Mouse (Mus musculus) embryonic facial prominence, embryonic 11.5 days (tissue): ENCODE measurements around the gene Cryz. TPM values are rescaled to one million over a fixed set of nuclear protein-coding genes. Genes with fewer than 3 reads are reported as not detected.
"Not testable (repeated sequence)": the region's sequence is repeated elsewhere in the genome, so short reads cannot be mapped to it uniquely, and the experiment has no call there.

Experiments used
- ATAC-seq: fragments of 200-750 bp; cut with Nextera tagmentation; replicated peaks from 2 replicates; pipeline ENCODE4 v1.8.0; 2017; ENCODE audit warnings: low read depth; ENCODE audit not compliant: insufficient number of reproducible peaks, low FRiP score, low TSS enrichment
- DNase-seq: peaks from one replicate; pipeline ENCODE4 v3.0.0-alpha.2; 2015; ENCODE audit warnings: low spot score
- H3K27ac ChIP-seq: fragments of 300-500 bp; sonication (generic); replicated peaks from 2 replicates; pipeline ENCODE4 v1.5.1; 2014; ENCODE audit warnings: mild to moderate bottlenecking, low read depth, low read length, control low read depth
- H3K27me3 ChIP-seq: fragments of 300-500 bp; sonication (generic); 2 replicates; pipeline ENCODE4 v1.6.1; 2014; ENCODE audit warnings: mild to moderate bottlenecking, low read length, moderate library complexity, mixed read lengths; ENCODE audit not compliant: control insufficient read depth, insufficient read depth
- H3K36me3 ChIP-seq: fragments of 300-500 bp; sonication (generic); replicated peaks from 2 replicates; pipeline ENCODE4 v1.6.1; 2014; ENCODE audit warnings: low read depth, mild to moderate bottlenecking, low read length, moderate library complexity, mixed read lengths; ENCODE audit not compliant: control insufficient read depth, insufficient read depth
- H3K4me1 ChIP-seq: fragments of 300-500 bp; sonication (generic); 2 replicates; pipeline ENCODE4 v1.6.1; 2014; ENCODE audit warnings: low read length, mixed read lengths; ENCODE audit not compliant: control insufficient read depth, insufficient read depth
- H3K4me2 ChIP-seq: fragments of 300-500 bp; sonication (generic); 2 replicates; pipeline ENCODE4 v1.6.1; 2014; ENCODE audit warnings: low read depth, mild to moderate bottlenecking, control low read depth, low read length, moderate library complexity
- H3K4me3 ChIP-seq: fragments of 300-500 bp; sonication (generic); 2 replicates; pipeline ENCODE4 v1.5.1; 2014; ENCODE audit warnings: low read depth, low read length, control low read depth
- H3K9ac ChIP-seq: fragments of 300-500 bp; sonication (generic); replicated peaks from 2 replicates; pipeline ENCODE4 v1.6.1; 2014; ENCODE audit warnings: mild to moderate bottlenecking, control low read depth, low read length
- H3K9me3 ChIP-seq: fragments of 300-500 bp; sonication (generic); replicated peaks from 2 replicates; pipeline ENCODE4 v1.6.1; 2016; ENCODE audit warnings: mild to moderate bottlenecking, low read length, inconsistent platforms, mixed read lengths; ENCODE audit not compliant: control insufficient read depth
- WGBS: fragments of 180-500 bp; shearing (Covaris S2); extraction: QIAGEN DNeasy Blood & Tissue Kit; methylation state at CpG from one replicate; pipeline ENCODE4 v1.1.7; 2014; 5-methylcytosine and 5-hydroxymethylcytosine counted together
- polyA plus RNA-seq: library from polyadenylated mRNA; unstranded; fragments of >200 nt; fragmentation: Nextera tagmentation; extraction: Ambion mirVana; gene quantifications from 2 replicates; pipeline ENCODE4 v1.2.1, GENCODE M21; 2014

Gene Cryz
- polyA plus RNA-seq, 1 experiment from 2014 or later: 30.5 TPM

GRCm38 (mm10) chr3:154614771-154615170 is 18.3 kb downstream of the Cryz start:
- DNase-seq: no peak
- no peak for ATAC-seq
- Histone ChIP-seq H3K9ac (no peak overlapping the region), H3K4me1 (no peaks in the 10 kb centered on the region), H3K27ac (no peak overlapping the region), H3K27me3 (no peaks in the 10 kb centered on the region), H3K4me2 (no peak overlapping the region), H3K4me3 (no peak overlapping the region), H3K9me3 (no peaks in the 10 kb centered on the region), H3K36me3 (no peaks in the 10 kb centered on the region)
- 90% methylated on average over 8 of the region's 8 CpGs for WGBS

- ATAC-seq: no peak
Measured at GRCm38 (mm10) chr3:154615304-154615703, 18.8 kb downstream of the Cryz start.

GRCm38 (mm10) chr3:154616106-154616505 is 19.6 kb downstream of the Cryz start:
- WGBS: 89% methylated on average over 4 of the region's 4 CpGs
- Histone ChIP-seq H3K27ac (no peak overlapping the region), H3K9ac (no peak overlapping the region), H3K4me1 (no peaks in the 10 kb centered on the region), H3K9me3 (no peaks in the 10 kb centered on the region), H3K4me3 (no peak overlapping the region), H3K27me3 (no peaks in the 10 kb centered on the region), H3K36me3 (no peaks in the 10 kb centered on the region), H3K4me2 (no peak overlapping the region)
- no peak for ATAC-seq
- no peak for DNase-seq

More at GRCm38 (mm10) chr3:154615304-154615703, 18.8 kb downstream of the Cryz start:
- Histone ChIP-seq H3K4me2 (no peak overlapping the region), H3K9me3 (no peaks in the 10 kb centered on the region), H3K4me3 (no peak overlapping the region), H3K36me3 (no peaks in the 10 kb centered on the region), H3K4me1 (no peaks in the 10 kb centered on the region), H3K27me3 (no peaks in the 10 kb centered on the region), H3K9ac (no peak overlapping the region), H3K27ac (no peak overlapping the region)
- WGBS: 86% methylated on average over 7 of the region's 7 CpGs
- DNase-seq: no peak

- no peaks in the 10 kb centered on the region for H3K9me3 ChIP-seq
- no peak overlapping the region for H3K9ac ChIP-seq
- no peaks in the 10 kb centered on the region for H3K4me1 ChIP-seq
- 0 out of 2 replicates have a peak, but pooled peaks have one; percentile 79 for ATAC-seq
- H3K27ac ChIP-seq: no peak overlapping the region
- DNase-seq: no peak
- H3K4me3 ChIP-seq: no peak overlapping the region
- no peaks in the 10 kb centered on the region for H3K27me3 ChIP-seq
- no peaks in the 10 kb centered on the region for H3K36me3 ChIP-seq
- H3K4me2 ChIP-seq: no peak overlapping the region
Measured at GRCm38 (mm10) chr3:154628284-154628683, 31.8 kb downstream of the Cryz start.

DNA sequence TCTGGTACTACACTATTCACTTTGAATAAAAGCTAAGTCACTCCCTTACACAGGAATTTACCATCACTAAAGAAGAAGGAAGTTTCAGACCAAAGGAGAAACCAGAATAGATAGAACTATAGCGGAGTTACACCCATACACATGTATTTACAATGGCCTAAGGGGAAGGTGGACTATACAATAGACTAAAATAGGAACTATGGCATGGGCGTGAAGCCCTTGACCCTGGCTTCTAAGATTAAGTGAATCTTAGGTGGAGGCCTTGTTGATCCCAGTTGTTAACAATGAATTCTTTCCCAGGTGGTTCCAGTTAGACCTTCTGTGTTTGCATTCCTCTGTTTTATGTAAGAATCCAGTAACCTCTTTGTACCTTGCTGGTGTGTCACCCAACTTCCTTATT is 34.8 kb downstream of the Cryz start:
- H3K27me3 ChIP-seq, ATAC-seq, H3K4me1 ChIP-seq, DNase-seq, H3K36me3 ChIP-seq, H3K4me3 ChIP-seq, H3K4me2 ChIP-seq, H3K9me3 ChIP-seq, H3K27ac ChIP-seq, H3K9ac ChIP-seq: not testable (repeated sequence)
- 87% methylated on average over 2 of the region's 2 CpGs for WGBS

DNA sequence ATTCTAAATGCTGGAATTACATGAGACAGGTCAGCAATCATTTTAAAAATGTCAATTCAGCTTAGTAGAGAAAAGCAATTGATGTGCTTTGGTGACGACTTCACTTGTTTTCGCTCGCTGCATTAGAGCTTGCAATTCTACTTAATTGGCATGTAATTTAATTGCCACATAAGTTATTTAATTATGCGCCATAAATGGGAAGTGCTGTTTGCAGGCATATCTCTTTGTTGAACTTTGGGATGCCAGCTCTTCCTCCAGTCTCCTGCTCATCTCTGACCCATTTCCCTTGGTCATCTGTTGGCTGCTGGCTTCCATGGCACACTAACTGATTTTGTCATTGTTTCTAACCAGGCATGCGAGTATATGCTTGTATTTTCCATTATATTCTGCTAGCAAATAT is 36.6 kb downstream of the Cryz start:
- 83% methylated on average over 5 of the region's 5 CpGs for WGBS
- Histone ChIP-seq H3K36me3 (no peaks in the 10 kb centered on the region), H3K9ac (no peak overlapping the region), H3K4me3 (no peak overlapping the region), H3K9me3 (no peaks in the 10 kb centered on the region), H3K4me2 (no peak overlapping the region), H3K27me3 (no peaks in the 10 kb centered on the region), H3K4me1 (no peaks in the 10 kb centered on the region), H3K27ac (no peak overlapping the region)
- ATAC-seq (no peak), DNase-seq (no peak)

DNA sequence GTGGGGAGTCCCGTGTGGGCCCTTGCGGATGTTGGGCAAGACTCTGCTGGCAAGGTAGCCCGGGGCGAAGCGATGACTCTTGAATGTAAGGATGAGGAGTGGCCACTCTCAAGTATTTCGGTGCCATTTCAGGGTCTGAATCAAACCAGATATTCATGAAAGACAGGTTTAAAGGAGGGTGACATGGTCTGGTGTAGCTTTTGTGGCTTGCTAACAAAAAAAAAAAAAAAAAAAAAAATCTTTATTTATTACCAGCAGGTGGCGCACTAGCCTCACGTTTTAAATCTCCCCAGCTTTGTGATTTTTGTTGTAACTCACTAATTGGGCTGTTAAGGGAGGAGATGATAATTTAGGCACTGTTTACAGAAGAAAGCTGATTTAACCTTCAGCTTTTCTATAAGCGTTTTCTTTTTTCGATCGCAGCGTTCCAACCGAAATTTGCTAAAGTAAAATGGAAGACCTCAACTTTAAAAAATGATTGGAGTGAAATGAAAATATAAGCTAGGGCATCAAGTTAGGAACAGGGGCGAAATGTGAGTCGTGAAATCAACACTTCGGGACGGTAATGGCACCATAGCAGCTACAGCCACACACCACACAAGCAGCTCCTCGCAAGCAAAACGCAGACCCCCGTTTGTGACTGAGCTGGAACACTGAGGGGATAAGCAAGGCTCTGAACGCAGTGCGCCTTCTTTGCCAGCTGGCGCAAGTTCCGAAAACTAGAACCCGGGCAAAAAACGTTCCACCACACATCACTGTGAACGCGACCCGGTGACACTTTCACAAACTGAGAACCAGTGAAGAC is 50.3 kb downstream of the Cryz start:
- WGBS: 58% methylated on average over 29 of the region's 29 CpGs
- no peak for ATAC-seq
- Histone ChIP-seq H3K27ac (no peak overlapping the region), H3K36me3 (no peaks in the 10 kb centered on the region), H3K9me3 (no peaks in the 10 kb centered on the region), H3K9ac (no peak overlapping the region), H3K4me1 (no peaks in the 10 kb centered on the region), H3K4me2 (no peak overlapping the region), H3K27me3 (no peaks in the 10 kb centered on the region), H3K4me3 (no peak overlapping the region)
- DNase-seq: peak; percentile 64

DNA sequence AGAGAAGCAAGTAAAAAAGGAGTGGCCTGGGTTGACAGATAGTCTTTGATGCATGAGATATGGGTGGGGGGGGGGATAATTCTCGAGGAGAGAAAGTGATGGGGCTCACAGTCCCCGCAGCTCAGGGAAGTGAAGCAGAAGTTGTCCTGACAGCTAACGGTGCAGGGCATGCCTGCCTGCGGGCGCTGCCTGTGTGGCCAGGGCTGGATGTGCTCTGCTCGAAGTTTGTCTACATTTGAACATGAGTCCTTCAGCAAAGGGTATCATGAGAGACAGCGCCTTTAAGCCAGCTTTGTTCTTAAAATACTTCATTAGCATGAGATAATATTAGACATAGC is 50.9 kb downstream of the Cryz start:
- Histone ChIP-seq H3K27me3 (0 out of 2 replicates have a peak, but pooled peaks cover under 1% of the 10 kb centered on the region), H3K4me2 (no peak overlapping the region), H3K9me3 (no peaks in the 10 kb centered on the region), H3K9ac (no peak overlapping the region), H3K27ac (no peak overlapping the region), H3K4me3 (no peak overlapping the region), H3K36me3 (no peaks in the 10 kb centered on the region), H3K4me1 (no peaks in the 10 kb centered on the region)
- ATAC-seq (no peak), DNase-seq (no peak)
- WGBS: 69% methylated on average over 7 of the region's 7 CpGs
